Mouse (Mus musculus) cerebellum, adult 9-10 months (tissue): ENCODE measurements around the gene Ptpn22.

Experiments used
- DNase-seq: peaks from one replicate; pipeline ENCODE4 v3.0.0; 2022

The Ptpn22 gene

DNA sequence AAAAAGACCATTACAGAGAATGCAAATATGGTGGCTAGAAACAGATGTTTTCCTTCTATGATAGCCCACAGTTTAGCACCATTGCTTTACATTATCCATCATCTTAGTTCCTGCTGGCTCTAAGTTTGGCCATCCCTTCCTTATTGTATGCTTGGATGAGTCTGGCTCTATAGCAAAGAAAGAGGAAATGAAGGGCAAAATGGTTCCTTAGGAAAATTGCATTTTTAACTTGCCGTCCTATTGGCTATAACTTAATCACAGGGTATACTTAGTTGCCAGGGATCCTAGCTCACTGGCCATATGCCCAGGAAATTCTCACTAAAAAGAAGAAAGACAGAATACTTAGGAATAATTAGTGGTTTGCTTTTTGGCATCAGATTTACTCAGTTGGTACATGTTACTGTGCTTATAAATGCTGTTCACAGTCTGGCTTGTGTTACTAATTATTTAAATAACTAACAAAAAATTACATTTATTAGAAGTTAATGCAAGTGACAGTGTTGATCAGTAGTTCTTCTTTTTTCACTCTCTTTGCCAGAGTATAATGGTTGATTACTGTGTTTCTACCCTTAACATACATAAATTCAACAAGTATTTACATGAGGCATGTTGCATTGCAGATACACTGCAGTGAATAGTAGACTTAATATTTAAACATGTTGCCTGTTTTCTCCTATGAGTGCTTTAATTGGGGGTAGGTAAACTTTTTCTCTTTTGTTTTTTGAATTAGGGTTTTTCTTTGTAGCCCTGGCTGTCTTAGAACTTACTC, 85.4 kb downstream of the Ptpn22 start:
- DNase-seq = peak; percentile 45

DNA sequence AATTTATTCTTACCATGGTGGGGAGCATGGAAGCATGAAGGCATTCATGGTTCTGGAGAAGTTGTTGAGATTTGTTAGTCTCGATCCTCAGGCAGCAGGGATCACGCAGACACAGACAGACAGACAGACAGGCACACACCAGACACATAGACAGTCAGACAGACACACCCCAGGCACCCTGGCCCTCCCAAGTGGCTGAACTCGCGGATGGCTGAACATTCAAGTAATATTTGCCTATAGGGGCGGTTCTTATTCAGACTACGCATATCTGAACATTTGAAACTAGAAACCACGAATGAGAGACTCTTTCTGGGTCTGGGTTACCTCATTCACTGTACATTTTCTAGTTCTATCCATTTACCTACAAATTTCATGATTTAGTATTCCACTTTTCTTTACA, 89.1 kb downstream of the Ptpn22 start:
- no peak for DNase-seq

DNA sequence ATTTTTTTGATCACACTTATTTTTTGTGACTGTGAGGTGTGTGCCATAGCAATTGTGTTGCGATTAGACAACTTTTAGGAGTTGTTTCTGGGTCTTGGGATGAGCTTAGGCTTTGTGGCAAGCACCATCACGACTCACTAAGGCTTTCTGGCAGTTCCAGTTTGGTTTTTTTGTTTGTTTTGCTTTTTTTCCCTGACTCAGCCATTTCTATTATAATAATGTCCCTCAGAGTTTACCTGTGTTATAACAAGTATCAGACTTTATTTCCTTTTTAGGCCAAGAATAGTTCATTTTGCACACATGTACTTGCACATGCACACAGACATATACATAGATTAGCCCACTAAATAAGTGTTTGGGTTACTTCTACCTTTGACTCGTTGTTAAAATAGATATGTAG, 101.0 kb downstream of the Ptpn22 start:
- DNase-seq = no peak
